Mouse (Mus musculus) spleen, postnatal 14 days (tissue): ENCODE results near the gene Tmem54.

Experiments
- DNase-seq, 2 experiments: peaks; one replicate each; pipeline ENCODE4 v3.0.0; 2021 to 2022; ENCODE audit warnings: low spot score in 2 of 2

The Tmem54 gene

DNA sequence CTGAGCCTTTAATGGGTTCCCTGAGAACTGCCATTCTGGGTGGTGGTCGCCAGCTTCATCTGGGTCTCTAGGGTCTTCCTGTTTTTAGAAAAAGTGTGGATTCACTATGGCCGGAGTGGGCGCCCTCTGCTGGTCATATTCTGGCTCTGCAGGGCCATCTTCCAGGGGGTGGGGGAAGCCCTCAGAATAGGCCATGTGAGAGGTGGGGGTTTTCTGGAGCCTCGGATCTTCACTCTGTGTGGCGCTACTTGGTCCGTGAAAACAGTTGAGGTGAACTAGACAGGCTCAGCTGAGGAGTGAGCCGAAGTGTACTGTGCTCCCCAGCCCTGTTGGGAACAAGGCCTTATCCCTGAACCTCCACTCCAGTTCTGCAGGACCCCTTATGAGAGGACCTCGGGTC lies 24.8 kb downstream of the Tmem54 start:
- DNase-seq, result peak in 1 of 2 experiments; percentile 20

DNA sequence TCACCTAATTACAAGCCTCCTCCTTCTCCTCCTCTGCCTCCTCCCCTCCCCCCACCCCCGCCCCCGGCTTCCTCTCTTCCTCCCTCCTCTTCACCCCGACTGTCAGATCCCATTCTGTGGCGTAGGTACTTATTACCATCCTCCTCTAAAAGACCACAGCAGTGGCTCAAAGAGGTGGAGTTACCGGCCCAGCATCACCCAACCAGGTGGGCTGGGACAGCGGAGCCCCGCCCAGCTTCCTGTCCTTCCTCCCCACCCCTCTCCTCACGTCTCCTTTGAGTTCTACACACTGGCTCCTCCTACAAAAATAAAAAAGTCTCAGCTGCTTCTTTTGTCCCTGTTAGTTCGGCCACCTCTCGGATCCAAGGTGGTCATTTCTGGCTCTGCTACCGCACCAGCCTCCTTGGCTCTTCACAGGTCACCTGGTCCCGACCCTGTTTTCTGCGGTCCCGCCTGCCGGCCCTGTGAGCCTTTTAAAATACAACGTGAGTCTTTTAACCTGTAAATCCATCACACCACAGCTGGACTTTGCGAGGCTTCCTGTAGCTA lies 25.5 kb downstream of the Tmem54 start:
- no peak for DNase-seq

DNA sequence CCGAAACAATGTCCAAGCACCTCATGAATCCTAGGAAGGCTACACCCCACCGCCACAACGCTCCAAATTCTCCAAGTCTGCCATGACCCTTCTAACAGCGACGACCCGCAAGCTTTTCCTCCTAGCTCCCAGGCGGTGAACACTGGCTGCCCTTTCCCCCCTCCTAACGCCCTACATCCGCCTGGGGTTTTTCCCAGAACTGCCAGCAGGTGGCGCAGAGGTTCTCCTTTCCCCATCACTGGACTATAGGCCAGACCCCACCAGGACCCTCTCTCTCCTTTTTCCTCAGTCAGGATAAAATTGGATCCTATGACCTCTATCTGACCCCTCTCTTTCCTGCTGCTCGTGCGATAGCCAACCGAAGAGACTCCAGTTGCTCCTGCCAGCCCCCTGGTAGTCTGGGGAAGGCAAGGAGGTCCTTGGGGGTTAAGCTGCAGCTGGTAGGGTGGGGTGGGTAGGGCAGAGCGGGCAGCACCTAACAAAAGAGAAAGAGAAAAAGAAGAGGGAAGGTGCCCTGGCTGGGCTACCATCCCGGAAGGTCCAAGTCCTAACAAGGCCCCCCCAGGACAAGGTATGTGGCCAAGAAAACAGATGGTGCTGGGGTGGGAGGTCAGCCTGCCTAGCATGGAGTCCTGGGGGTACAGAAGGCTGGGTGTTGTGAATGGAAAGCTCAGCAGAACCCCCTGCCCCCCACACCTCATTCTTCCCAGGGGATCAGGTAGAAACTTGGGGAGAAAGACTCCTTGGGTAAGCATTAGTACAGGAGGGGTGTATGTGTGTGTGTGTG lies 29.6 kb downstream of the Tmem54 start:
- DNase-seq, result peak; percentile 41 to 68

DNA sequence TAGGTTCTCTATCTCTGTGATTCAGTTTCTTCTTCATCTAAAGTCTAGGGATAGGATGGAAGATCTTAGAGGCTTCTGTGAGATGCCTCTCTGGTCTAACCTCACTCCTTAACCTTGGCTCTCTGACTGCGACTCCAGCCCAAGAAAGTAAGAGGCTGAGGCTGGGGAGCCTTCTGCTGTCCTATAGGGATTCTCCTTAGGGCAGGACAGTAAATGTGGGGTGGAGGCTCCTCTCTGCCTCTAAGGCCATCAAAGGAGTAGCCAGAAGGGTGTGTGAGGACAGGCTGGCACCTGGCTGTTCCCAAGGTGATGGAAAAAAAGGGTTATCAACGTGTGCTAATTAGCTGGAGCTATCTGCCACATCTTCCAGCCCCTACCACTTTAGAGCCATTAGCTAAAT lies 30.3 kb downstream of the Tmem54 start:
- DNase-seq, result no peak

DNA sequence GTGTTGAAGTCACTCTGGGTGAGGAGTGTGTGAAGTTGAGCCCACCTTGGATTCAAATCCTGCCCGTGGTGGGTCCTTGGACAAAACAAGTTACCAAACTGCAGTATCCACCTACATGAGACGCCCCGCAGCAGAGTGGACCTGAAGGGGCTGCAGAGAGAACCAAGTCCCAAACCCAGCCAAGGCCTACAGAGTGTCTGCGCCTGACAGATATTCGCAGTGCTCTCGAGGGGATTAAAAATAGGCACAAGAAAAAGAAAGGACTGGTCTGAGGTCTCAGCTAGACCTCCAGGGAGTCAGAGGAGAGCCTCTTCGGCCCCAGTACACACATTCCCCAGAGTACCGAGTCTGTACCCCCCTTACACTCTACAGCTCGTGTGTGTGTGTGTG lies 30.8 kb downstream of the Tmem54 start:
- no peak for DNase-seq

DNA sequence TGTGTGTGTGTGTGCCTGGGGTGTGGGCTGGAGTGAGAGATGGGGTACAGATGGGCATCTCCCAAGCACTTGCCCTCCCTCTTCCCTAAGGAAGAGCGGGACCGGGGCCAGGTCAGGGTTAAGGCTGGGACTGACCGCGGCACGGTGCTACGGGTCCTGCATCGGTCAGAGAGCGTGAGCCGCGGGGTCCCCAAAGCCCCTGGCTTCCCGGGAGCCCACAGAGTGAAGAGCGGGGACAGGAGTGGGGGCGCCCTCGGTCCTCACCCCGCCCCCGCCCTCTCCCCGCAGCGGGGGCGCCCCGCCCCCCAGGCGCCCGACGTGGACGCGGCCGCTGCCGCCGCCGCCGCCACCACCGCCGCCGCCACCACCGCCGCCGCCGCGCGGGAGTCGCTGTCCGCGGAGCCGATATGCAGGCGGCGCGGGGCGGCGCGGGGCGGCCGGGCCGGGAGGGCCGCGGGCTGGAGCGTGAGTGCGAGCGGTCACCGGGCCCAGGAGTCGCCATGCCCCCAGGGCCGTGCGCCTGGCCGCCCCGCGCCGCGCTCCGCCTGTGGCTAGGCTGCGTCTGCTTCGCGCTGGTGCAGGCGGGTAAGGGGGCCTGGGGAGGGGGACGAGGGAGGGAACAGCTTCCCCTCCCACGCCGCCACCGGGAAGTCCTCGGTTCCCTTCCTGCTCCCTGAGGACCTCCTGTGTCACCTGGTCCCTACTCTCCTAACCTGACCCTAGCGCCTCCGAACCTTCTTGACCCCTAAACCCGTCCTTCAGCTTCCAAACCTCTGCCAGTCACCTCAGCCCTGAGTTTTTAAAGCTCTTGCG lies 31.4 kb downstream of the Tmem54 start, which contains the start of gene Fndc5:
Fndc5 (plus strand) TSS at position 421 of the 813 bp plus-strand sequence.
- no peak for DNase-seq

DNA sequence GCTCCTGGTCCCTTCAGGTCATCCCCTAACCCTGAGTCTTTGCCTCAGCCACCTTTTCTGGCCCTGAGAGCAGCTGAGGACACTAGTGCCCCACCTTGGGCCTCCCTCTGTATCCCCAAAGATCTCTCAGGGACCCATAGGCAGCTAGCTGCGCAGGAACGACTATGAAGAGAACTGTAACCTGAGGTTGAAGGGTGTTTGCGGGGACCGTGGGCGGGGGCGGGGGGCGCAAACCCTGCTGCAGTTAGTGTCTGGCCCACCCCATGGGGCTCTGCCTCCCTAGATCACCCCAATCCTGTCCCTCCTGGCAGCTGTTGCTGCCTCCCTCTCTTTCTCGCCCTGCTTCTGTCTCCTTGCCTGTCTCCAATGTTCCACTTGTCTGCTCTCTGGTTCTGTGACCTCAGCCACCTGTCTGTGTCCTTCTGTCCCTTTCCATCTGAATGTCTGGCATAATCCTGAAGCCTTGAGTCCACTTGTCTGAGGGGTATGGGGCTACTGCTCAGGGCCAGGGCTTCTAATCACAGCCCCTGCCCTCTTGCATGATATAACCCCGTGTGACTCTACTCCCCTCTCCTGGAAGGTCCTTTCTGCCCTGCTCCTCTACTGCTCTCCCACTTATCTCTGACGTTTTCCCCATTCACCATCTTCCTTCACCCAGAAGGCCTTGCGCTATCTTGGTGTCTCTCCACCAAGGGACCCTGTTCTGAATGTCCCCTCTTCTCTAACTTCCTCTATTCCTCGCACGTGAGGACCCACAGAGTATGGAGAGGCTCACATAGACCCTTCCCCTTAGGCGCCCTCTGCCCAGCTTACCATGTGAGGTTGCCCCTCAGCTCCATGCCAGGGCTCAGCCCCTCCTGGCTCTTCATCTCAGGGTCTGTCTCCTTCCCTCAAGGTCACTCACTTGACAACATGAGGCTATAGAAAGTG lies 32.3 kb downstream of the Tmem54 start:
- no peak for DNase-seq

DNA sequence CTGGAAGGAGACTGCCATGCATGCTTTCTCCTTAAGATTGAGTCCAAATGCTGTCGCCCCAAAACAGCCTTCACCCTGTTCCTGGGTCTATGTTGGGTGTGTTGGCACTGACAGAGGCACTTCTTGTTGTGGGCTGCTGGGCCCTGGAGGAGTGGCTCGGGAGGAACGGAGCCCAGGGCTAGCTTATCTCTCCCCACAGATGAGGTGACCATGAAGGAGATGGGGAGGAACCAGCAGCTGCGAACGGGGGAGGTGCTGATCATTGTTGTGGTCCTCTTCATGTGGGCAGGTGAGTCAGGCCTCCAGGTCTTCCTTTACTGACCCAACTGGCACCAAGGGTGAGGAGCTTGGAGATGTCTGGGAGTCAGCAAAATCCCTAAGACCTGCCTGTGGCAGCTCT lies 34.3 kb downstream of the Tmem54 start:
- no peak for DNase-seq

DNA sequence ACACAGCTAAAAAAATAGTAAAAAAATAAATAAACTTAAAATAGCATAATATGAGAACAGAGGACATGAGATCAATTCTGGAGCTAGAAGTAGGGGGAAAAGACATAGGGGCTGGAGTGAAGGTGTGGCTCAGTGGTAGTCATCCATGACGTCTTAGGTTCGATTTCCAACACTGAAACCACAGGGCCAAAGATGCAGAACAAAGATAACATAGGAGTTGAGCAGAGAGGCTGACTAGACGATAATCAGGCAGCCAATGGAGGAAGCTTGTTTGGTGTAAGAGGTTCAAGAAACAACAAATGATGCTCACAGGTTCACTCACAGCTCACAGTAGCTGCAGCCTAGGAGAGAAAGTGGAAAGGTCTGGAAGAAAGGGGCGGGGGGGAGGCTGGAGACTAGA lies 35.5 kb downstream of the Tmem54 start:
- no peak for DNase-seq

DNA sequence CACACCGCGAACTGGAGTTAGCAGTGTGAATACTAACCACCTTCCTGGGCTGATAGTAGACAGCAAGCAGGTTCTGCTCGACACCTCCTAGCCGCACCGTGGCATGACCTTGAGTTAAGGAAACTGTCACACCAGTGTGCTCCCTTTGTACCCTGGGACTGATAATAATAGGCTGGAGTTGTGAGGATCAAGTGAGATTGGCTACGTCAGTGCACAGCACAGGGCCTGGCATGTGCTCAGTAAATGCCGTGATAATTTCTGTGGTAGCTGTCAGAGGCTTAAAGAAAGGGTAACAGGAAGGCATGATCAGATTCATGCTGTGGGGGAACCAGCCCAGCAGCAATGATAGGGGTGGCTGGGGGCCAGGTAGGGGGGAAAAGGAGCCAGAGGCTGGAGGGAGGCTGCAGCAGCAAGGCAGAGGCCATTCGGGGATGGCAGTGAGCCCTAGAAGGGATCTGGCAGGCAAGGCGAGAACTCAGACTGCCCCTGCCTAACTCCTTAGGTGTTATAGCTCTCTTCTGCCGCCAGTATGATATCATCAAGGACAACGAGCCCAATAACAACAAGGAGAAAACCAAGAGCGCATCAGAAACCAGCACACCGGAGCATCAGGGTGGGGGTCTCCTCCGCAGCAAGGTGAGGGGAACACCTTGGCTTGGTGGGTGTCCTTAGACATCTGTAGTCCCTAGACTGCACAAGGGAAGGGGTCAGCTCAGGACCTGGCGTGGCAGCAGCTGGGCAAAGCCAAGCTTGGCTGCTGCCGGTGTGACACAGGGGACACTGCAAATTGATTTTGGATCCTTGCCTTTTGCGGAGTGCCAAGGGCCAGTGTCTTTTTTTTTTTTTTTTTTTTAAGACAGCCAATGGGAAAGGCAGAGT lies 36.5 kb downstream of the Tmem54 start:
- no peak for DNase-seq

DNA sequence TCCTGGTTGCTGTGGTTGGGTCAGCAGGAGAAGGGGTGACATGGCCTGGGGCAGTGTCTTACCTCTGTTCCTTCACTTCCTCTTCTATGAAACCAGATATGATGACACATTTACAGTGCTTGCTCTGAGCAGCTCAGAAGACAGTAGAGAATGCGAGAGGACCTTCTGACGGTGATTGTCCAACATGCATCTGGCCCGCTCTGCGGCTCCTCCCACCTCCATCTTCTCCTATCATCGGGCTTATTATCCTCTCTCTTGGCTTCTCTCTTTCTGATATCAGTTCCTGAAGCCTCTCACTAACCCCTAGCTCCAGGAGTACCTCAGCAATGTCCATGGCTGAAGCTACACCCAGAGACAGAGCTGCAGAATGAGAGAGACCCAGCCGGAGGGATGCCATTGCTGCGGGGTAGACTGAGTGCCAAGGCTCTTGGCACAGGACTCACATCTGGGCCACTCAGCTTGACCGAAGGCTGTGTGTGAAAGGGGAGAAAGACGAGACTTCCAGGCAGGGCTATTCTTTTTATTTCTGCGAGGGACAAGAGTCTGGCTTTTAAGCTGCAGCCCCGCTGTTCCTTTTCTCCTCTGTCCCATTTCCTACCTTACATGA lies 37.2 kb downstream of the Tmem54 start:
- DNase-seq, result no peak

DNA sequence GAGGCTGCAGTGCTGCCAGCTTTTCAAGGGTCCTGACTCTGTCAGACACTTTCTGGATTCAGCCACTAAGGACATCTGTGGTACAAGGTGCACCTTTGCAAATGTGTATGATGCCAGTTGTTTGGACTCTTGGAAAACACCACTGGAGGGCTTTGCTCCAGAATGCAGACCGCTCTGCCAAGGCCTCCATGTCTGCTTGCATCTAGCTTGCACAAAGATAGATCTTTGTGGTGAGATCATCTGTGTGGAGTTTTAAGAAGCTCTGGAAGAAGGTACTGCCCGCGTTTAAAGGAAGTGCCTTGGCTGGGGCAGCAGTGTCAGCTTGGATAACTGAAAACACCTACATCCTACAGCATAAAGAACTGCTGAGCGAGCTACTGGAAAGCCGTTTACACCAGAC lies 38.2 kb downstream of the Tmem54 start:
- no peak for DNase-seq

DNA sequence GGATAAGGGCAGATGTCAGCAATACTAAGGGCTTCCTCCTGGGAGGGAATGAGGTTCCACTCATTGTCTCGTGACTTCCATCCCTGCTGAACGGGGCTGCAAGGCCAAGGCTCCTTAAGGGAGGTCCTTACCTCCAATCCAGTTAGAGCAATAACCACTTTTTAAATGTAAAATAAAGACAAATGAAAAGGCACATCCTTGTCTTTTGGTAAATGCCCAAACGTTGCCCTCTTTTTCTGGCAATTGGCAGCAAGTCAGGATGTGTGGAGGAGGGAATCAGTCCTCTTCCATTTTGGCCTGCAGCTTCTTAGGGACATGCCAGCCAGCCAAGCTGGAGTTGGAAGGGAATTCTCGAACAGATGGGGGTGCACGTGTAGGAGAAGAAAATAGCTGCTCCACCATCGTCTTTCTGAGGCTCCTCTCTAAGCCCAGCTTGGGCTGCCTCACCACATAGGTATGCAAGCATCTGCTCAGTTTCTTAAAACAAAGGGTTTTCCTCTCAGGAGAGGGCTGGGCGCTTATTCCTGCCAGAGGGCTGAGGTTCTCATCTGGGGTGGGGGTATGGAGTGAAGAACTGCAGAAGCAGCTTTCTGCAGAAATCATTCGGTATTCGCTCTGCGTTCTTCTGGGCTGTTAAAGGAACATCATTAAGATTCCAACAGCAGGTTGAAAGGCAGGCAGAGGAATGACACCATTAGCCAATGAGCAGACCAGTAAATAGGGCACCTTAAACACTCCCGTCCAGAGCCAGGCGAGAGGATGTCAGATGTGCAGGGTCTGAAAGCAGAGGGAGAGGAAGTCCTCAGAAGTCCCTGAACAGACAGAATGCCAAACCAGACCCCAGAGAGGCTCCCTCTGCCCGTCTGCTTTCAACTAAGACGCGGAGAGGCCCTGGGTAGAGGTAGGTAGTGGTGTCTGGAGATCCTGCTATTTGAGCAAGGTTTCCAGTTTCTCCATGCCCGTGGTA lies 39.3 kb downstream of the Tmem54 start:
- no peak for DNase-seq

DNA sequence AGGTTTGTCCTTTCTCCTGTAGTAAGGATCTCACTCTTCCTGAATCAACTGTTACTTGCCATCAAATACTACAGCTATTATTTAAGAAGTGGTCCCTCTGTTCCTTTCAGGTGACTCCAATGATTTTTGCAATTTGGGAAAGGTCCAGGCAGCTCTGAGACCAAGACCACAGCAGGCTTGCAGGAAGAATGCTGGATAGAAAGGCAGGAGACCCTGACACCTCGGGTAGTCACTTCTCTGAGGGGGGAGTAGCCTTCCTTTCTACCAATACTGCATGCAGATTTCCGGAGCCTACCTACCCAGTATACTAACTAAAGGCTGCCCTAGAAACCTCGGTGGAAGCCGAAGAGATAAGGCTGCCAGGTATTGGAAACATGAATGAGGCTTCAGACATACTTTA lies 40.1 kb downstream of the Tmem54 start:
- DNase-seq, result no peak

DNA sequence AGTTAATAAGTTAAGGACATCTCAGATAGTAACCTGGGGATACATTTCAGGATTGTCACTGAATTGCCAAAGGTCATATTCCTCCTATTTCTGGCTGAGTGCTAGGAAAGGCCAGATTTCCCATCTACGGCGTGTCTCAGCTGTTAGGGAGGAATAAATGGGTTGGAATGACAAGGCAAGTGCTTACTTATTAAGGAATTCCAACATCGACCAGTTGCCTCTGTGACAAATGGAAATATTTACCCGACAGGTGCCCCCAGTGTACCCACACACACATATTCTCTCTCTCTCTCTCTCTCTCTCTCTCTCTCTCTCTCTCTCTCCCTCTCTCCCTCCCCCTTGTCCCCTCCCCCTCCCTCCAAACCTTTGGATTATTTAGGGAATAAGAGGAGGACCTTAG lies 40.6 kb downstream of the Tmem54 start:
- no peak for DNase-seq

DNA sequence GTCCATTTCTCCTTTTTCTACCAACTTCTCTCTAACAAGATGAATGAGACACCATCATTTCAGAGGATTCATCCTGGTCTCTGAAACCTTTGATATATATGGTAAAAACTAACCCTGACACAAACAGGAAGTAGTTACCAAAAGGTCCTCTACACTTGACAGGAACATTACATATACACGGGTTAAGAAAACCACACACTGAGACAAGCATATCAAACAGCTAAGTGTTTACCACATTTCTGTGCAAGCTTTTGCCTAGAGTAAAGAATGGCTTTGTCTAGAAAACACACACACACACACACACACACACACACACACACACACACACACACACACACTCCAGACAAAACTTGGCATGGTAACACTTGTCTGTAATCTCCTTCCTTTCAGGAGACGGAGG lies 41.0 kb downstream of the Tmem54 start:
- no peak for DNase-seq

DNA sequence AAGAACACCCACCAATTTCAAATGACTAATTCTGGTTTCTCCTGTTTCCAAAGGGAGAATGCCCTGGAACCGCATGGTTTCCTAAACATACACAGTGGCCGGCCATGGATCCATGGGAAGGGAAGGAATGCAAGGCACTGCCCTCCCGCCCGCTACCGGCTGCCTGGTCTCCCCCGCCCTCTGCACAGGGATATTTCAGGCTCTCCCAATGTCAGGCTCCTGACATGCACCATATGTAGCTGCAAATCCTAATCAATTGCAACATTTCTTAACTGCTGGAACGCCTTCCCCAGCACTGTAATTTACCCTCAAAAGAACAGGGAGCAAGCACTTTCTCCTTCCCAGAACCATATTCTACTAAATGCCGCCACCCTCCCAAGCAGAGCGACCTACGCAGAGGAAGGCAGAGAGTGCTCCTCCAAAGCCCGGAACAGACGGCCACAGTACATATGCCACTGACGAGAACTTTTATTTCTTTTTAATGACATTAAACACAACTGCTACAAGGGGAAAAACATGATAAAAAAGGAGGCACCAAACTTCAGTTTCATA lies 42.3 kb downstream of the Tmem54 start:
- no peak for DNase-seq

DNA sequence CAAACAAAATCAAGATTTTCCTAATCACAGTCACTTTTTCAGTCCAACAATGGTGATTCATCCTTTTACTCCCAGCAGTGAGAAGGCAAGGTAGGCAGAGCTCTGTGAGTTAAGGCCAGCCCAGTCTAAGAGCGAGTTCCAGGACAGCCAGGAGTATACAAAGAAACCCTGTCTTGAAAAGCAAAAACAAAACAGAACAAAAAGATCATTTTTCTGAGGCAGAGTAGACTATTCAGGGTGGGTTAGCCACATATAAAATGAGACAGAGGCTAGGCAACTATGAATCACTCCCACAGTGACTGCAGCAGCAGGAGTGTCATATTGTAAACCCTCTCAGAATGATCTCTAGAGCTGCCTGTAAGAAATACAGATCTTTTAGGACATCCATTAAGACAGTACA lies 44.0 kb downstream of the Tmem54 start:
- DNase-seq, result no peak

DNA sequence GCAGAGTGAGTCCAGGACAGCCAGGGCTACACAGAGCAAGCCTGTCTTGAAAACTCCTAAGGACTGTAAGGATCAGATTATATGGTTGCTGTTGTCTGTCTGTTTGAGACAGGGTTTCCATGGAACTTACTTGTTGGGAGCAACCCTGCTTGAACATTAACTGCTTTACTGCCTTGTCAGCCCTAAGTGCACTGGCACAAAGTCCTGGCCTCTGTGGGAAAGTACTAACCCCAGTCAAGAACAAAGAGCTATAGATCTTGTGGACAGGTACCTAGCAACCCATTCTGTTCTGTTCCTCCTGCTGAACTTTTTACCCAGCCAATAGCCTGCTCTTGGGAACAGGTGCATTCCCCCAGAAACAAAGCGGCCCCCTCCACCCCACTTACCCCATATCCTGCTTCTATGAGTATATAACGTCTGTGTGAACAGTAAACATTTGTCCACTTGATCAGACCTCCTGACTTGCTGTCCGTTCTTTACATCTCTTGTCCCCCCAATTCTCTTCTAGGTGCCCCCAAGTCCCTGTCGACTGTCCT lies 46.0 kb downstream of the Tmem54 start:
- no peak for DNase-seq
